Mouse (Mus musculus) MN1 (cell line): ENCODE results near the gene Rufy2.

Experiments used
- DNase-seq: peaks from one replicate; pipeline ENCODE4 v3.0.0-alpha.2; 2016; ENCODE audit warnings: low spot score

The Rufy2 gene

GRCm38 (mm10) chr10:63019304-63019703, 39.3 kb downstream of the Rufy2 start:
- DNase-seq = no peak

GRCm38 (mm10) chr10:63021702-63022101, 41.7 kb downstream of the Rufy2 start:
- DNase-seq = no peak

- no peak for DNase-seq
Measured at GRCm38 (mm10) chr10:63022541-63023120, 42.6 kb downstream of the Rufy2 start.

- DNase-seq = peak; percentile 66
Measured at GRCm38 (mm10) chr10:63023121-63023748, 43.2 kb downstream of the Rufy2 start.

- DNase-seq = peak; percentile 98
Measured at GRCm38 (mm10) chr10:63023749-63024579, 43.9 kb downstream of the Rufy2 start, which contains the start of the genes Hnrnph3 and Pbld2. TSS of gene Hnrnph3 (minus strand) at chr10:63024217. TSS of gene Pbld2 (plus strand) at chr10:63024315.

- DNase-seq = peak; percentile 80
Measured at GRCm38 (mm10) chr10:63024580-63024910, 44.5 kb downstream of the Rufy2 start.

GRCm38 (mm10) chr10:63025016-63025415, 45.0 kb downstream of the Rufy2 start:
- no peak for DNase-seq

- no peak for DNase-seq
Measured at GRCm38 (mm10) chr10:63025491-63026011, 45.5 kb downstream of the Rufy2 start.

- no peak for DNase-seq
Measured at GRCm38 (mm10) chr10:63026156-63026794, 46.3 kb downstream of the Rufy2 start.

- DNase-seq = no peak
Measured at GRCm38 (mm10) chr10:63026795-63027160, 46.8 kb downstream of the Rufy2 start.

GRCm38 (mm10) chr10:63027376-63028161, 47.5 kb downstream of the Rufy2 start:
- DNase-seq = no peak

- DNase-seq = no peak
Measured at GRCm38 (mm10) chr10:63028396-63028795, 48.4 kb downstream of the Rufy2 start.

GRCm38 (mm10) chr10:63032267-63032666, 52.2 kb downstream of the Rufy2 start:
- DNase-seq = no peak

- no peak for DNase-seq
Measured at GRCm38 (mm10) chr10:63032956-63033355, 52.9 kb downstream of the Rufy2 start.

GRCm38 (mm10) chr10:63038571-63039320, 58.7 kb downstream of the Rufy2 start:
- no peak for DNase-seq

GRCm38 (mm10) chr10:63039867-63040628, 60.0 kb downstream of the Rufy2 start:
- no peak for DNase-seq

- DNase-seq = no peak
Measured at GRCm38 (mm10) chr10:63043154-63043553, 63.1 kb downstream of the Rufy2 start.

- DNase-seq = no peak
Measured at GRCm38 (mm10) chr10:63047751-63048150, 67.7 kb downstream of the Rufy2 start.

GRCm38 (mm10) chr10:63049106-63049505, 69.1 kb downstream of the Rufy2 start:
- DNase-seq = no peak

GRCm38 (mm10) chr10:63051267-63051666, 71.2 kb downstream of the Rufy2 start:
- no peak for DNase-seq
